Mouse (Mus musculus) Patski (cell line): Measurements from ENCODE around the gene Th. TPM values are rescaled to one million over a fixed set of nuclear protein-coding genes. Genes with fewer than 3 reads are reported as not detected.

ENCODE experiments used
- ATAC-seq: fragments of 100-300 bp; one replicate; pipeline ENCODE4 v1.8.0; 2021
- CTCF ChIA-PET: fragments of 350-600 bp; sonication (Branson Sonifier 250); formaldehyde crosslinking; loops from one replicate; lab custom pipeline; 2022; ENCODE audit warnings: inconsistent platforms; lab: Charles Lee
- POLR2A ChIA-PET: fragments of 350-600 bp; sonication (Branson Sonifier 250); formaldehyde crosslinking; loops from one replicate; lab custom pipeline; 2022; ENCODE audit warnings: antibody characterized with exemption, inconsistent platforms; lab: Charles Lee
- DNase-seq: peaks from one replicate; pipeline ENCODE4 v3.0.0-alpha.2; 2011; ENCODE audit warnings: low read depth, low spot score
- H3K27me3 ChIP-seq: fragments of 371-371 bp; one replicate; pipeline ENCODE4 v1.5.1; 2021
- CTCF ChIP-seq: fragments of 100-300 bp; IDR thresholded peaks from one replicate; pipeline ENCODE4 v1.5.1; 2021
- in situ Hi-C: fragments of 300-500 bp; cut with MboI; formaldehyde crosslinking; loops from 3 replicates; pipeline ENCODE4 v1.11.1; 2018; ENCODE audit warnings: low pct_unique_long_range_greater_than_20kb, mixed read lengths
- polyA plus RNA-seq: library from polyadenylated mRNA; unstranded; gene quantifications from one replicate; pipeline ENCODE4 v1.2.3, GENCODE M21; 2021

Th gene
- polyA plus RNA-seq, 1 experiment from 2014 or later, result not detected

GRCm38 (mm10) chr7:142929516-142929915 is 1.4 kb downstream of the Th start:
- DNase-seq (no peak), ATAC-seq (no peak)
- POLR2A ChIA-PET, result no interaction called here
- in situ Hi-C loops, result no loop called here
- TF ChIP-seq CTCF, result no peak
- H3K27me3 ChIP-seq, result no peaks in the 10 kb centered on the region
- CTCF ChIA-PET, result interaction anchor here (1.1 kb wide), 1 partner anchor 78 kb away, joined by 3 read pairs; no protein-coding TSS in a partner anchor

- no peak for TF ChIP-seq CTCF
- DNase-seq, result no peak
- in situ Hi-C loops, result no loop called here
- CTCF ChIA-PET, result interaction anchor here (0.6 kb wide), 1 partner anchor 203 kb away, joined by 3 read pairs; no protein-coding TSS in a partner anchor
- H3K27me3 ChIP-seq, result no peaks in the 10 kb centered on the region
- ATAC-seq, result no peak
- POLR2A ChIA-PET, result interaction anchor here (0.7 kb wide), 1 partner anchor 633 kb away, joined by 8 read pairs; no protein-coding TSS in a partner anchor
These were observed 3.6 kb downstream of the Th start for GRCm38 (mm10) chr7:142927293-142927692.

GRCm38 (mm10) chr7:142918641-142919628 is 12.0 kb downstream of the Th start:
- peaks cover 13% of the 10 kb centered on the region for H3K27me3 ChIP-seq
- peak; percentile 100 for TF ChIP-seq CTCF
- DNase-seq (peak; percentile 24), ATAC-seq (peak; percentile 53)
- CTCF ChIA-PET, result interaction anchor here (0.6 to 3.0 kb wide), 11 partner anchors 9 to 167 kb away, joined by 3 to 18 read pairs (median 4); no protein-coding TSS in a partner anchor
- POLR2A ChIA-PET, result interaction anchor here (0.7 to 1.0 kb wide), 2 partner anchors 12 to 35 kb away, joined by 3 read pairs; no protein-coding TSS in a partner anchor
- in situ Hi-C loops, result no loop called here

- DNase-seq (no peak), ATAC-seq (no peak)
- TF ChIP-seq CTCF, result no peak
- ChIA-PET CTCF (interaction anchor here (1.3 kb wide), 1 partner anchor 169 kb away, joined by 3 read pairs; no protein-coding TSS in a partner anchor), POLR2A (no interaction called here)
- in situ Hi-C loops, result no loop called here
- H3K27me3 ChIP-seq, result peaks cover 13% of the 10 kb centered on the region
These were observed 13.3 kb downstream of the Th start for GRCm38 (mm10) chr7:142917659-142918058.

GRCm38 (mm10) chr7:142916178-142916577 is 14.8 kb downstream of the Th start:
- ChIA-PET POLR2A (no interaction called here), CTCF (no interaction called here)
- no peak for TF ChIP-seq CTCF
- ATAC-seq (no peak), DNase-seq (no peak)
- H3K27me3 ChIP-seq, result peaks cover 13% of the 10 kb centered on the region
- in situ Hi-C loops, result no loop called here

GRCm38 (mm10) chr7:142911682-142912081 is 19.2 kb downstream of the Th start:
- CTCF ChIA-PET, result interaction anchor here (0.7 kb wide), 1 partner anchor 175 kb away, joined by 3 read pairs; no protein-coding TSS in a partner anchor
- ATAC-seq, result no peak
- peaks cover 4% of the 10 kb centered on the region for H3K27me3 ChIP-seq
- DNase-seq, result no peak
- in situ Hi-C loops, result no loop called here
- POLR2A ChIA-PET, result no interaction called here
- no peak for TF ChIP-seq CTCF

- ChIA-PET CTCF (no interaction called here), POLR2A (no interaction called here)
- H3K27me3 ChIP-seq, result no peaks in the 10 kb centered on the region
- no peak for TF ChIP-seq CTCF
- DNase-seq (no peak), ATAC-seq (no peak)
- in situ Hi-C loops, result no loop called here
These were observed 20.8 kb downstream of the Th start for GRCm38 (mm10) chr7:142910104-142910503.

GRCm38 (mm10) chr7:142909622-142910021 is 21.3 kb downstream of the Th start:
- ATAC-seq (no peak), DNase-seq (no peak)
- in situ Hi-C loops, result no loop called here
- CTCF ChIA-PET, result no interaction called here
- no peak for TF ChIP-seq CTCF
- POLR2A ChIA-PET, result no interaction called here
- no peaks in the 10 kb centered on the region for H3K27me3 ChIP-seq

GRCm38 (mm10) chr7:142905606-142906005 is 25.3 kb downstream of the Th start:
- DNase-seq, result no peak
- CTCF ChIA-PET, result no interaction called here
- POLR2A ChIA-PET, result no interaction called here
- TF ChIP-seq CTCF, result no peak
- in situ Hi-C loops, result no loop called here
- no peak for ATAC-seq
- peaks cover 5% of the 10 kb centered on the region for H3K27me3 ChIP-seq

- in situ Hi-C loops, result no loop called here
- CTCF ChIA-PET, result no interaction called here
- TF ChIP-seq CTCF, result no peak
- ATAC-seq (no peak), DNase-seq (no peak)
- POLR2A ChIA-PET, result no interaction called here
- H3K27me3 ChIP-seq, result peaks cover 16% of the 10 kb centered on the region
These were observed 26.6 kb downstream of the Th start for GRCm38 (mm10) chr7:142904331-142904730.

GRCm38 (mm10) chr7:142902931-142903330 is 28.0 kb downstream of the Th start:
- peaks cover 26% of the 10 kb centered on the region for H3K27me3 ChIP-seq
- no peak for TF ChIP-seq CTCF
- ChIA-PET POLR2A (no interaction called here), CTCF (interaction anchor here (1.7 kb wide), 1 partner anchor 17 kb away, joined by 4 read pairs; no protein-coding TSS in a partner anchor)
- in situ Hi-C loops, result no loop called here
- no peak for DNase-seq
- ATAC-seq, result no peak
